Mouse (Mus musculus): ENCODE measurements at regions not wholly inside any gene's neighbourhood (a gene's known extent, or its start where the extent isn't known, plus 50 kb on each side); places are given as distances from the start of the nearest gene placed in this dataset.

DNA sequence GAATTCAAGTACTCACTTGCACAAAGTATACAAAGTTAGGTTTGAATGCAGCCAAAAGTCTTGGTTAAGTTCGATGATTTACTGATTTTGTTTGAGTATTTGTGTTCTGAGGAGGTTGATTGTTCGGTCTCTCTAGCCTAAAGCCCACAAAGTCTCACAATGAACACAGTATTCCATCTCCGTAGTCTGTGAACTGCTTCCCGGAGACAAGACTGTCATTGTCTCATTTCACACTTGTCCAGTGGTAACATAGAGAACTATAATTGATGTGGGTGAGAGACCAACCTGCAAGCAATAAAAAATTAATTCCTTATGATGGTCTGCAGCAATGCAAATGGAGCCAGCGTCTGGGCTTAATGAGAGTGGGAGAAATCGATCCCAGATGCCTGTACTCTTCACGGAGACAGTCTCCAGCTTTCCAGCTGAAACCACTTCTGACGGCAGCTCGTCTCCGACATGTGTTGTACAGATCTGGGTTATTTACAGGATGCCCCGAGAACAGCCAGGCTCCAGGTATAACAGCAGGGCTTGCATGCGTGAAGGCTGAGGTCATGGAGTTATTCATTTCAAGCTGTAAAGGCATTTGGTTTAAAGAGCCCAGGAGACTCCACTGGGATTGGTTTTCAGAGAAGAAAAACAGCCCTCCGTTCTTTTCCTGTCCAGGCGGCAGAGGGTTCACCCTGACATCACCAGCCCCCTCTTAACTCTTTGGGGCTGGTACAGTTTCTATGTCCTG, 75.2 kb downstream of the Asb13 start:
- no peak for TF ChIP-seq CTCF (IDR thresholded peaks at IDR 0.05; ENCODE audit: low read depth, low read length)
- no peak for TF ChIP-seq POLR2A (IDR thresholded peaks at IDR 0.05; ENCODE audit: borderline replicate concordance, low read depth, low read length)
